Mouse (Mus musculus) cortical plate, adult 2 months (tissue): Measurements from ENCODE around the gene Lmtk3. TPM values are rescaled to one million over a fixed set of nuclear protein-coding genes. Genes with fewer than 3 reads are reported as not detected.
A peak's percentile ranks its signal among the peaks of the same experiment; 100 is the strongest.

Source experiments
- H3K27ac ChIP-seq: fragments of 200-500 bp; 2 replicates; pipeline ENCODE4 v1.5.1; 2012; ENCODE audit warnings: low read length, control low read depth, inconsistent platforms; ENCODE audit not compliant: insufficient read depth
- H3K4me1 ChIP-seq: fragments of 200-500 bp; 2 replicates; pipeline ENCODE4 v1.6.1; 2011; ENCODE audit warnings: low read length; ENCODE audit not compliant: control insufficient read depth, insufficient read depth
- H3K4me3 ChIP-seq: fragments of 200-500 bp; 2 replicates; pipeline ENCODE4 v1.5.1; 2011; ENCODE audit warnings: mild to moderate bottlenecking, low read length, control low read depth; ENCODE audit not compliant: insufficient read depth
- CTCF ChIP-seq: fragments of 200-500 bp; IDR thresholded peaks from 2 replicates; pipeline ENCODE4 v1.5.1; 2011; ENCODE audit warnings: mild to moderate bottlenecking, control low read depth, low read length; ENCODE audit not compliant: insufficient read depth; ENCODE audit errors: extremely low read depth
- POLR2A ChIP-seq: fragments of 200-500 bp; IDR thresholded peaks from 2 replicates; pipeline ENCODE4 v1.6.1; 2011; ENCODE audit warnings: mild to moderate bottlenecking, low read length, control low read depth; ENCODE audit not compliant: insufficient read depth; ENCODE audit errors: extremely low read depth
- polyA plus RNA-seq: library from polyadenylated mRNA; depleted of rRNA; stranded (reverse); fragments of >200 nt; gene quantifications from 2 replicates; pipeline ENCODE4 v1.2.3, GENCODE M21; 2012; rRNA removed

Gene Lmtk3
- 191 and 227 TPM in 2 replicates for polyA plus RNA-seq

GRCm38 (mm10) chr7:45783511-45784091 is at the start of gene Lmtk3:
TSS of gene Lmtk3 (plus strand) at chr7:45783738.
- H3K4me1 ChIP-seq = no peaks in the 10 kb centered on the region
- peak within 1 kb of the TSS; percentile 57 for H3K4me3 ChIP-seq
- H3K27ac ChIP-seq = peak within 1 kb of the TSS; percentile 35
- TF ChIP-seq POLR2A (peak; percentile 57), CTCF (0 out of 2 replicates have a peak, but pooled peaks have one; percentile 11)

- Histone ChIP-seq H3K4me3 (no peak overlapping the region), H3K4me1 (no peaks in the 10 kb centered on the region), H3K27ac (no peak overlapping the region)
- no peak for TF ChIP-seq POLR2A
- TF ChIP-seq CTCF = peak; percentile 86
These were observed 44.3 kb upstream of the Lmtk3 start for GRCm38 (mm10) chr7:45739162-45739763.

- TF ChIP-seq POLR2A = no peak
- TF ChIP-seq CTCF = no peak
- H3K4me1 ChIP-seq = no peaks in the 10 kb centered on the region
- no peak overlapping the region for H3K27ac ChIP-seq
- no peak overlapping the region for H3K4me3 ChIP-seq
These were observed 43.7 kb upstream of the Lmtk3 start for GRCm38 (mm10) chr7:45739820-45740219.

GRCm38 (mm10) chr7:45741308-45741707 is 42.2 kb upstream of the Lmtk3 start:
- H3K27ac ChIP-seq = peak overlapping the region; percentile 18
- no peaks in the 10 kb centered on the region for H3K4me1 ChIP-seq
- peak overlapping the region; percentile 35 for H3K4me3 ChIP-seq
- no peak for TF ChIP-seq POLR2A
- TF ChIP-seq CTCF = no peak

- Histone ChIP-seq H3K27ac (peak overlapping the region; percentile 18), H3K4me3 (peak overlapping the region; percentile 35), H3K4me1 (no peaks in the 10 kb centered on the region)
- TF ChIP-seq POLR2A (peak; percentile 96), CTCF (no peak)
These were observed 41.8 kb upstream of the Lmtk3 start for GRCm38 (mm10) chr7:45741777-45742176.

GRCm38 (mm10) chr7:45742338-45742737 is 41.2 kb upstream of the Lmtk3 start:
- H3K4me1 ChIP-seq = no peaks in the 10 kb centered on the region
- TF ChIP-seq POLR2A (no peak), CTCF (peak; percentile 38)
- H3K4me3 ChIP-seq = peak overlapping the region; percentile 35
- peak overlapping the region; percentile 16; the same call in 1 of the 2 replicates for H3K27ac ChIP-seq

- TF ChIP-seq CTCF (no peak), POLR2A (no peak)
- 0 out of 2 replicates have a peak, but pooled peaks cover 1% of the 10 kb centered on the region for H3K4me1 ChIP-seq
- no peak overlapping the region for H3K27ac ChIP-seq
- H3K4me3 ChIP-seq = no peak overlapping the region
These were observed 39.2 kb upstream of the Lmtk3 start for GRCm38 (mm10) chr7:45744387-45744786.

- 0 out of 2 replicates have a peak, but pooled peaks have one; percentile 32 for TF ChIP-seq CTCF
- TF ChIP-seq POLR2A = no peak
These were observed 37.0 kb upstream of the Lmtk3 start for GRCm38 (mm10) chr7:45746518-45746917.

GRCm38 (mm10) chr7:45747450-45747849 is 36.1 kb upstream of the Lmtk3 start:
- no peak overlapping the region for H3K27ac ChIP-seq
- TF ChIP-seq CTCF (no peak), POLR2A (no peak)
- no peak overlapping the region for H3K4me3 ChIP-seq
- peaks cover 4% of the 10 kb centered on the region; the same call in 1 of the 2 replicates for H3K4me1 ChIP-seq

More at GRCm38 (mm10) chr7:45746518-45746917, 37.0 kb upstream of the Lmtk3 start:
- Histone ChIP-seq H3K27ac (no peak overlapping the region), H3K4me3 (no peak overlapping the region), H3K4me1 (peaks cover 4% of the 10 kb centered on the region; the same call in 1 of the 2 replicates)

- peaks cover 4% of the 10 kb centered on the region; the same call in 1 of the 2 replicates for H3K4me1 ChIP-seq
- H3K27ac ChIP-seq = no peak overlapping the region
- H3K4me3 ChIP-seq = no peak overlapping the region
- TF ChIP-seq CTCF = no peak
- TF ChIP-seq POLR2A = no peak
These were observed 35.4 kb upstream of the Lmtk3 start for GRCm38 (mm10) chr7:45748110-45748509.
